Mouse (Mus musculus): ENCODE measurements at regions not wholly inside any gene's neighbourhood (a gene's known extent, or its start where the extent isn't known, plus 50 kb on each side); places are given as distances from the start of the nearest gene placed in this dataset.

DNA sequence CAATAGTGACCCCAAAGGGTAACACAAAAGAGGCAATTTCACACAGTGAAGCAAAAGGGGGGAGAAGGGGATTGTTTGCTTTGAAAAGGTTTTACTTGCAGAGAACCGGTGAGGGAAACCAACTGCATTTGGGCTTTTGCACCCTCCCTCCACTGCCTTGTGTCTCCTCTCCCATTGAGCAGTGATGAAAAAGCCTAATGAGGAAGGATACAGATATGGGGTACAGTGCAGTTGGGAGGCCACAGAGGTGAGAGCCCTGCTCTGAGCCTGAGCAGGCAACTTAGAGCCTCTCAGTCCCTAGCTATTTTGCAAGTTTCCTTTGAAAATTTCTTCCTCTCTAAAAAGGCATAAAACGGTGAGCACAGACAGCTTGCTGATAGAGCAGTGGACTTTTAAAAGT is 245.2 kb downstream of the Pdcd6ip start:
- TF ChIP-seq CTCF (IDR thresholded peaks at IDR 0.05; ENCODE audit: borderline replicate concordance, extremely low read depth, insufficient read depth, insufficient read length) (no peak), POLR2A (IDR thresholded peaks at IDR 0.05; ENCODE audit: borderline replicate concordance, extremely low read depth, insufficient read depth, insufficient read length, poor library complexity, severe bottlenecking) (no peak)
